Mouse (Mus musculus) skeletal muscle tissue, postnatal 0 days (tissue): ENCODE results near the gene Tedc2. TPM values are rescaled to one million over a fixed set of nuclear protein-coding genes. Genes with fewer than 3 reads are reported as not detected.

Source experiments
- microRNA-seq, 2 experiments: library from miRNA; unstranded; fragments of <30 nt; microRNA quantifications; one replicate each; pipeline ENCODE4; 2016
- polyA plus RNA-seq: library from polyadenylated mRNA; unstranded; fragments of >200 nt; fragmentation: Nextera tagmentation; extraction: Ambion mirVana; gene quantifications from 2 replicates; pipeline ENCODE4 v1.2.1, GENCODE M21; 2015

Gene Tedc2
- polyA plus RNA-seq = 3.7 and 4.5 TPM in 2 replicates

DNA sequence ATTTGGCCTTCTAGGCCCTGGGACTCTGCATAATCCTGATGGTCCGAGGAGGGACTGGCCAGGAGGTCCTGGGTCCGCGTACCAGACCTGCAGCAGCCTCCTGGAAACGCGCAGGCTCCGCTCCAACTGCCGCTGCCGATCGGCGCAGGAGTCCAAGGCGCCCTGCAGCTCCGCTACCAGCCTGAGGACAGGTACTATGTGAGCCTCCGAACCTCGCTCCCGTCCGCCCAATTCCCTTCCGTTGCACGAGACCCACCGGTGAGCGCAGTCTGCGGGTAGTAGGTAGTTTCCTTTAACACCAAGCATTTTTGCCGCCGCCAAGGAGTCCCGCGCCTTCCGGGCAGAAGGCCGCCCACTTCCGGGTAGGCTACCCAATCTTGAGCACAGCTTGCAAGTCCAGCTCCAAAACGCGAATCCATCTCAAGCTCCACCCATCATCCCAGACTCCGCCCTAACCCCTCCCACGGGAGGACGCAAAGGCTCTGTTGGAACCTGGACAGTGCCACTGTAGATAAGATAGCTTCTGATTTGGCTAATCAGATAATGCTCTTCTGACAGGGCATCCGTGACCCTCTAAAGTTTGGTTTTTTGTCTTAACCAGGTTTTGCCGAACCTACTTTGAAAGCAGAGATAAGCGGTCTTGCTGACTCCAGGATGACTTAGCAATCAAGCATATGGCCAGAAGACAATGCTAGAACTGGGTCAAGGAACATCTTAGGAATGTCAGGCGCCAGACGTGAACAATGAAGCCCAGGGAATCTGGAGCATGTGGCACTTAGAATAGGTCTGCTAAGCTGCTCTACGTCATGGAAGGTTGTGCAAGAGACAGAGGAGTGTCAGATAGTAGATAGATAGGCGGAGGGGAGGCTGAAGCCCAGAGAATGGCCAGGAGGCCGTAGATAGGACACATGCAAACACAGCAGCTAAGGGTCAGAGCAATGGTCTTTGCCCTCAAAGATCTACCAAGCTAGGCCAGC, at the start of gene Tedc2:
Gene Tedc2, minus strand, starts transcription at position 417 of the 977 bp plus-strand sequence.

DNA sequence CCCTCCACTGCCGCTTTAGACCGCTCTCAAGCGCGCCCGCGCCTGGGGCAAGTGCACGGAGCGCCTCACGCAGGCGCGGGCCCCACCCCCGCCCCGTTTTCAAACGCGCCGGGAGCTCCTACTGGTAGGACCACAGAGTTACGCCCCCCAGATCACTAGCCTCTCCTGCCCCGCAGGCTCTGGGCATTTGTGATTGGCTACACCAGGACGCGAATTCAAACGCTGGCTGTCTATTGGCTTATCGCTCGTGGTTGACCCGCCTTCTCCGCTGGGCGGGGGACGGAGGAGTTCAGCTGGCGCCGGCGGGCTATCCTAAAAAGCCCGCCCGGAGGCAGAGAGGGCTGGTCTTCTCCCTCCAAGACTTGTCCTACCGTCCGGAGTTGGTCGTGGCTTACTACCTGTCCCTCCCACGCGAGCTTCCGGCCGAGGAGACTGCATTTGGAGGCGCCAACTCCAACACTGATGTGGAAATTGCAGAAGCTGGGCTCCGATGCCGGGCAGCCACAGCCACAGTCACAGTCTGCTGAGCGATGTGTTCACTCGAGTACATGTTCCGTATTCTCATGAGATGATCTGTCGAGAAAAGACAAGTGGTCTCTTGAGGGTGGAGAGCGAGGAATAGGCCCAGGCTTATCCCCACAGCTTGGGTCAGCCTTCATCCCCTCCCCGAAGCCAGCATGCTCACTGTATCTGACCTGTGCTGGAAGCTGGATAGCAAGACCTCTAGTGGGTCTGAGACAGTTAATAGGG, 30.8 kb upstream of the Tedc2 start, which contains the start of gene Ccnf:
Gene Ccnf, minus strand, starts transcription at position 165 of the 750 bp plus-strand sequence.

DNA sequence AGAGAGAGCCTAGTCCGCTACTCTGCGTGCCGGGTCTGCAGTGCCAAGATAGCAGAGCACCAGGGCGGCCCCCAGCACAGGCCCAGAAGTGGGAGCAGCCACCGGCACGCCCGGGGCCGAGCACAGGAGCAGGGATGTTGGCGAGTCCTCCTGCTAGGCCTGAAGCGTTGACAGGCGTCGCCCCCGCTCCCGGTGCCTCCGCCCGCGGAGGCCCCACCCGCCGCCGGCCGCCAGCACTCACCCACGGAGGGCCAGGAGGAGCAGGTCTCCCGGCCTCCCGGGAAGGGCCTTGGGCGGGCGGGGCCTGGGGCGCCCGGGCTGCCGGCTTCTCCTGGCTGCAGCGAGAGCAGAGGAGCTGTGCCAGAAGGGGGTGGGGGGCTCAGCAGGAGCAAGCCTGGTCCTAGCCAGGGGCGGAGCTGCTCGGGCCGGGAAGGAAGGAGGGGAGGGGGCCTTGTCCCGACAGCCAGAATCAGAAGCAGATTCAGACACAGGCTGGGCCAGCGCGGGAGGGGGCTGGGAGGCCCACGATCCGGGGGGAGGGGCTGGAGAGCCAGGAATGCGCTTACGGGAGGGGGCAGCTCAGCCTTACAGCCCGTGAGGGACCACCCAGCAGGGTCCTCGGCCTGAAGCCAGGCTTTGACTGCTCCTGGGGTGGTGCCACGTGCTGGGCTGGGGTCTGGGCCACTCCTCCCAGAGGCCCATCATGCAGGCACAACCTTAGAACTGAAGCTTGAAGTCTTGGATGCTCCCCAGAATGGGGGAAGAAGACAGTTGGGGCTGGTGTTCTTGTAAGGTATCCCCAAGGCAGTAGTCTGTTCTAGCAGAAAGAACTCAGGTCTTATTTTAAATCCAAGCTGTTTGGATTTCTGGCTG, 11.4 kb downstream of the Tedc2 start, which contains the start of gene Ntn3:
Gene Ntn3, minus strand, starts transcription at position 489 of the 873 bp plus-strand sequence.

GRCm38 (mm10) chr17:24205284-24205888, 15.3 kb downstream of the Tedc2 start, which contains the start of gene Tbc1d24:
TSS of gene Tbc1d24 (minus strand) at chr17:24205562.

DNA sequence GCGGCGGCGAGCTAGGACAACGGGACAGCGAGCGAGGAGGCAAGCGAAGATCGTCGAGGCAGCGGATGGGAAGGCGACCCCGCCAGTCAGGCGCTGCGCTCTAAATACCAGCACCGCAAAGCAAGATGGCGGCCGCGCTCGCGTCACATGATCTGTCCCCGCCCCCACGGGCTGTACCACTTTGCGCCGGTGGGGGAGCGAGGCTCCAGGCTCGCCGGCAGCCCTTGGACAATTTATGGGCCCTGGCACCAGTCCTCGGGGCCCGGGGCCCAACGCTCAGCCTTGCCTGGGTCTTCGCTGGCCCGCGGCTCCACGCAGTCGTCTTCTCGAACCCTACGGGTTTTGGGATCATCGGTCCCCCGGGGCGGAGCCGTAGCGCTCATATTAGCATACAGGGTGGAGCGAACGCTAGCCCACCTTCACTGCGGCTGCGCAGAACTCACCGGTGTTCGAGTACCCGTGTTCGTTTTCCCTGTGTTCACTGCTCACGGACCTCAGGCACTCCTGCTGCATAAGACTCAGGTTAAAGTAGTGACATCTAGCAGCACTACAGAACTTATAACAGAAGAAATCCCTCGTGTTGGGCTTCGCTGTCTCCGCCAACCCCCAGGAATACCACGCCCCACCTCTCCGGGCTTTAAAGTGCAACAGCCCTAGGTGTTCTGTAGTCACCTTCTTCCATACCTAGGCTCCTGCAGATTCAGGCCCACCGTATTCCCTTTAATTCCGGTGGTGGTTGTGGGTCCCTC, 51.2 kb downstream of the Tedc2 start, which contains the start of gene Atp6v0c:
Gene Atp6v0c, minus strand, starts transcription at position 386 of the 749 bp plus-strand sequence.

Small RNA genes within 50 kb of the gene (microRNA-seq; reads per million reads assigned to microRNA genes)
- 0.21 to 0.71 reads per million in 2 experiments for gene Mir5134
- gene Mir6965 = 0 to 0.30 reads per million in 2 experiments

Other genes starting within 250 kb of the Tedc2 start
- gene Prss30, start 240.3 kb downstream of the Tedc2 start, polyA plus RNA-seq = not detected in 2 replicates
- gene Prss22, start 222.8 kb downstream of the Tedc2 start, polyA plus RNA-seq = not detected in 2 replicates
- gene Prss27, start 182.7 kb downstream of the Tedc2 start, polyA plus RNA-seq = 0.13 TPM in 1 of 2 replicates, not detected in the other
- 26.5 and 30.3 TPM in 2 replicates for gene Kctd5, start 147.4 kb downstream of the Tedc2 start, polyA plus RNA-seq
- 46.0 and 57.2 TPM in 2 replicates for gene Pdpk1, start 69.9 kb downstream of the Tedc2 start, polyA plus RNA-seq
- 20.6 and 22.1 TPM in 2 replicates for gene Amdhd2, start 57.1 kb downstream of the Tedc2 start, polyA plus RNA-seq
- 366 and 377 TPM in 2 replicates for gene Atp6v0c, start 51.1 kb downstream of the Tedc2 start, polyA plus RNA-seq
- gene Tbc1d24, start 15.3 kb downstream of the Tedc2 start, polyA plus RNA-seq = 2.4 and 3.2 TPM in 2 replicates
- 1.9 and 2.1 TPM in 2 replicates for gene Ntn3, start 11.3 kb downstream of the Tedc2 start, polyA plus RNA-seq
- 8.0 and 9.4 TPM in 2 replicates for gene Ccnf, start 30.6 kb upstream of the Tedc2 start, polyA plus RNA-seq
- gene Abca17, start 130.2 kb upstream of the Tedc2 start, polyA plus RNA-seq = not detected in 2 replicates
- 4.2 and 5.4 TPM in 2 replicates for gene Abca3, start 131.1 kb upstream of the Tedc2 start, polyA plus RNA-seq
- 110 and 113 TPM in 2 replicates for gene Rnps1, start 193.7 kb upstream of the Tedc2 start, polyA plus RNA-seq
- gene Eci1, start 205.8 kb upstream of the Tedc2 start, polyA plus RNA-seq = 213 and 235 TPM in 2 replicates
- 0.87 and 2.3 TPM in 2 replicates for gene Dnase1l2, start 222.3 kb upstream of the Tedc2 start, polyA plus RNA-seq
- gene E4f1, start 249.5 kb upstream of the Tedc2 start, polyA plus RNA-seq = 13.3 and 13.6 TPM in 2 replicates
- 56.2 and 57.5 TPM in 2 replicates for gene Pgp, start 249.5 kb upstream of the Tedc2 start, polyA plus RNA-seq